Mouse (Mus musculus) ES-E14 (cell line): ENCODE results near the gene Fgf18. TPM values are rescaled to one million over a fixed set of nuclear protein-coding genes. Genes with fewer than 3 reads are reported as not detected.

Source experiments
- DNase-seq: peaks from one replicate; pipeline ENCODE4 v3.0.0-alpha.2; 2013; ENCODE audit warnings: low read depth, low spot score
- H3K27ac ChIP-seq: 2 replicates; pipeline ENCODE4 v1.5.1; 2012; ENCODE audit warnings: low read depth, mild to moderate bottlenecking, low read length, moderate library complexity, mixed read lengths; ENCODE audit not compliant: poor library complexity, insufficient read depth, severe bottlenecking
- H3K36me3 ChIP-seq: 2 replicates; pipeline ENCODE4 v1.6.1; 2012; ENCODE audit warnings: mild to moderate bottlenecking, low read length, moderate library complexity, mixed read lengths; ENCODE audit not compliant: control insufficient read depth, poor library complexity, insufficient read depth, severe bottlenecking
- H3K4me1 ChIP-seq, 2 experiments: fragments of 150-350 bp in 1 of 2; sonication (generic) in 1 of 2; 2 replicates each; pipeline ENCODE4 v1.6.1; 2012; ENCODE audit warnings: low read length in 2 of 2, mild to moderate bottlenecking in 1 of 2, mixed read lengths in 1 of 2; ENCODE audit not compliant: control insufficient read depth in 2 of 2, insufficient read depth in 2 of 2, poor library complexity in 1 of 2
- H3K4me3 ChIP-seq, 2 experiments: fragments of 150-350 bp in 1 of 2; sonication (generic) in 1 of 2; 2 replicates each; pipeline ENCODE4 v1.5.1; 2012; ENCODE audit warnings: low read length in 2 of 2, low read depth in 1 of 2, mild to moderate bottlenecking in 1 of 2, mixed read lengths in 1 of 2; ENCODE audit not compliant: insufficient read depth in 1 of 2, poor library complexity in 1 of 2, severe bottlenecking in 1 of 2
- H3K9ac ChIP-seq: 2 replicates; pipeline ENCODE4 v1.6.1; 2012; ENCODE audit warnings: low read depth, mild to moderate bottlenecking, low read length, mixed read lengths; ENCODE audit not compliant: poor library complexity, insufficient read depth, severe bottlenecking
- H3K9me3 ChIP-seq: fragments of 150-350 bp; sonication (generic); 2 replicates; pipeline ENCODE4 v1.6.1; 2012; ENCODE audit warnings: low read depth, mild to moderate bottlenecking, low read length; ENCODE audit not compliant: control insufficient read depth, insufficient read depth
- CHD2 ChIP-seq: IDR thresholded peaks from 2 replicates; pipeline ENCODE4 v1.6.1; 2014; ENCODE audit warnings: mild to moderate bottlenecking, low read depth, low read length, inconsistent platforms
- HCFC1 ChIP-seq: IDR thresholded peaks from 2 replicates; pipeline ENCODE4 v1.6.1; 2012; ENCODE audit warnings: low read length, inconsistent platforms, borderline replicate concordance; ENCODE audit not compliant: insufficient read depth
- MAFK ChIP-seq: IDR thresholded peaks from 2 replicates; pipeline ENCODE4 v1.6.1; 2014; ENCODE audit warnings: mild to moderate bottlenecking, low read depth, low read length, inconsistent platforms; ENCODE audit not compliant: insufficient read depth
- ZC3H11A ChIP-seq: IDR thresholded peaks from 2 replicates; pipeline ENCODE4 v1.6.1; 2012; ENCODE audit warnings: low read depth, mild to moderate bottlenecking, inconsistent platforms, low read length, borderline replicate concordance
- ZNF384 ChIP-seq: IDR thresholded peaks from 2 replicates; pipeline ENCODE4 v1.6.1; 2012; ENCODE audit warnings: low read depth, low read length, inconsistent platforms
- in situ Hi-C, 2 experiments: fragments of 600-800 bp; cut with MboI; formaldehyde crosslinking; loops; one replicate each; pipeline ENCODE4 v1.15.1; 2025; ENCODE audit warnings: low sequenced_read_pairs in 2 of 2, inconsistent platforms in 1 of 2; ENCODE audit not compliant: unreplicated experiment in 2 of 2
- total RNA-seq: library from RNA; depleted of rRNA; stranded (reverse); fragments of 300-350 nt; gene quantifications from 2 replicates; pipeline ENCODE4 v1.2.3, GENCODE M21; 2012

The Fgf18 gene
- total RNA-seq, 1 experiment, result 1.6 TPM

- DNase-seq, result peak; percentile 52
- no peak overlapping the region for H3K9ac ChIP-seq
- H3K36me3 ChIP-seq, result no peaks in the 10 kb centered on the region
- TF ChIP-seq CHD2 (no peak), ZNF384 (no peak), ZC3H11A (peak; percentile 37; the same call in 1 of the 2 replicates), MAFK (no peak), HCFC1 (no peak)
- in situ Hi-C loops, result no loop called here
- no peak overlapping the region for H3K27ac ChIP-seq
- no peak overlapping the region for H3K4me3 ChIP-seq
- no peaks in the 10 kb centered on the region for H3K9me3 ChIP-seq
- H3K4me1 ChIP-seq, result no peaks in the 10 kb centered on the region
Measured at GRCm38 (mm10) chr11:33097855-33098254, 49.3 kb downstream of the Fgf18 start.

DNA sequence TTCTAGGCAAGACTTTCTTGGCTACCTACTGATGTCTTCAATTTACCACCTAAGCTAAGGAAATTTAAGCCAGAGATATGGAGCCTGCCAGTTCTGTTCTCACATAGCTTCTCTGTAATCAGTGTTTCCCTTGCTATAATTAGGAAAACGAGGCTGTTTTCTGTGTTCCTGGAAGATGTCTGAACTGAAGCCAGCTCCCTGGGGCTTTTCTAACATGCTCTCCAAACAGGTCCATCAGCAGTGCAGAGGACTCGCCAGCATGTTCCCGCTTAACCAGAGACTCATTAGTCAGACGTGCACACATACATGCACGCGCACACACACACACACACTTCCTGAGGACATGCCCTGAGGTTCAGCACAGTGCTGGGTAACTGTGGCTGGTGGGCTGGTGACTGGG is 57.3 kb downstream of the Fgf18 start:
- Histone ChIP-seq H3K9ac (no peak overlapping the region), H3K27ac (no peak overlapping the region), H3K4me1 (no peaks in the 10 kb centered on the region), H3K4me3 (no peak overlapping the region), H3K36me3 (no peaks in the 10 kb centered on the region), H3K9me3 (no peaks in the 10 kb centered on the region)
- no peak for TF ChIP-seq HCFC1
- no peak for TF ChIP-seq ZC3H11A
- TF ChIP-seq MAFK, result no peak
- no peak for TF ChIP-seq ZNF384
- TF ChIP-seq CHD2, result no peak
- in situ Hi-C loops, result no loop called here
- DNase-seq, result no peak

- no peak for DNase-seq
- no peak overlapping the region for H3K9ac ChIP-seq
- no peaks in the 10 kb centered on the region for H3K4me1 ChIP-seq
- H3K36me3 ChIP-seq, result no peaks in the 10 kb centered on the region
- H3K4me3 ChIP-seq, result no peak overlapping the region
- no peak overlapping the region for H3K27ac ChIP-seq
- no peaks in the 10 kb centered on the region for H3K9me3 ChIP-seq
- in situ Hi-C loops, result no loop called here
- no peak for TF ChIP-seq HCFC1
- no peak for TF ChIP-seq ZC3H11A
- no peak for TF ChIP-seq ZNF384
- no peak for TF ChIP-seq CHD2
- TF ChIP-seq MAFK, result no peak
Measured at GRCm38 (mm10) chr11:33088181-33088580, 59.0 kb downstream of the Fgf18 start.

- Histone ChIP-seq H3K4me1 (no peaks in the 10 kb centered on the region; a peak in 1 of 4 replicates), H3K9ac (no peak overlapping the region), H3K27ac (no peak overlapping the region), H3K4me3 (no peak overlapping the region), H3K36me3 (no peaks in the 10 kb centered on the region), H3K9me3 (no peaks in the 10 kb centered on the region)
- DNase-seq, result no peak
- in situ Hi-C loops, result no loop called here
- TF ChIP-seq ZNF384 (no peak), MAFK (no peak), HCFC1 (no peak)
Measured at GRCm38 (mm10) chr11:33086046-33086445, 61.2 kb downstream of the Fgf18 start.

GRCm38 (mm10) chr11:33085514-33085913 is 61.7 kb downstream of the Fgf18 start:
- TF ChIP-seq ZNF384, result no peak
- no peak for TF ChIP-seq CHD2
- TF ChIP-seq MAFK, result no peak
- no peak for TF ChIP-seq ZC3H11A
- TF ChIP-seq HCFC1, result no peak
- in situ Hi-C loops, result no loop called here
- Histone ChIP-seq H3K9ac (no peak overlapping the region), H3K4me1 (no peaks in the 10 kb centered on the region; a peak in 1 of 4 replicates), H3K9me3 (no peaks in the 10 kb centered on the region), H3K27ac (no peak overlapping the region), H3K4me3 (no peak overlapping the region), H3K36me3 (no peaks in the 10 kb centered on the region)
- DNase-seq, result no peak
